Mouse (Mus musculus) lung, adult 2 months (tissue): ENCODE data around the gene Myo1g.

Source experiments
- CTCF ChIP-seq: fragments of 200-500 bp; IDR thresholded peaks from 2 replicates; pipeline ENCODE4 v1.5.1; 2011; ENCODE audit warnings: mild to moderate bottlenecking, low read length, control low read depth; ENCODE audit not compliant: insufficient read depth
- POLR2A ChIP-seq: fragments of 200-500 bp; IDR thresholded peaks from 2 replicates; pipeline ENCODE4 v1.6.1; 2011; ENCODE audit warnings: low read depth, mild to moderate bottlenecking, control low read depth, low read length, borderline replicate concordance; ENCODE audit errors: extremely low read depth

- TF ChIP-seq POLR2A, result no peak
- no peak for TF ChIP-seq CTCF
Measured at GRCm38 (mm10) chr11:6545857-6546192, 25.1 kb upstream of the Myo1g start.
